Mouse (Mus musculus): ENCODE results near the gene Azin2. TPM values are rescaled to one million over a fixed set of nuclear protein-coding genes. Genes with fewer than 3 reads are reported as not detected.

Gene Azin2
- total and polyA plus RNA-seq, 2 experiments: 1.7 to 5.7 TPM

GRCm38 (mm10) chr4:128957155-128957911 is 4.9 kb downstream of the Azin2 start:
- TF ChIP-seq CTCF (IDR thresholded peaks at IDR 0.05; ENCODE audit: low read depth, low read length): peak; percentile 70; the same call in 1 of the 2 replicates
- no peak for TF ChIP-seq POLR2A (IDR thresholded peaks at IDR 0.05; ENCODE audit: extremely low read depth, insufficient read depth, low read length)
- Histone ChIP-seq H3K36me3 (ENCODE audit: control insufficient read depth, insufficient read depth, low read length) (no peaks in the 10 kb centered on the region), H3K4me3 (ENCODE audit: insufficient read depth, low read depth, low read length) (no peak overlapping the region), H3K79me2 (ENCODE audit: control insufficient read depth, insufficient read depth, low read length) (0 out of 2 replicates have a peak, but pooled peaks cover 3% of the 10 kb centered on the region), H3K27me3 (ENCODE audit: control insufficient read depth, insufficient read depth, low read length) (no peaks in the 10 kb centered on the region), H3K27ac (replicated peaks; ENCODE audit: insufficient read depth, low read depth, low read length) (no peak overlapping the region), H3K4me1 (ENCODE audit: control insufficient read depth, insufficient read depth, low read length) (0 out of 2 replicates have a peak, but pooled peaks cover 1% of the 10 kb centered on the region), H3K9ac (ENCODE audit: low read depth, low read length) (no peak overlapping the region)
- 53% methylated on average over 11 of the region's 11 CpGs for WGBS
- peak; percentile 67 for DNase-seq (ENCODE audit: extremely low read depth, low read depth, low spot score)

DNA sequence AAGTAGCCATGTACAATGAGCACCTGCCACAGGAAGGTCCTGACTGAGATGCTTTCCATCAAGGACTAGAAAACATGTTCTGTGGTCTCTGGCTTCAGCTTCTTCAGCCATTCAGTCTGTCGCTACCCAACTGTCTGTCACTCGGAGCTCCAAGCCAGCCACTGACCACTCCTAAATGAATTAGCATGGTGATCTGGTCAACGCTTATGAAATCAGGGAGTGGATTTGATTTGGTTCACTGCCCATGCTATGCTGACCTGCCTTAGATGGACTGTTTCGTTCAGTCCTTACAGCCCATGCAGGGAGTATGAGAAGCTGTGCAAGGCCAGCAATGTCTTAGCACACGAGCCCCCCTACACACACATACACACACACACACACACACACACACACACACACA is 8.4 kb downstream of the Azin2 start:
- Histone ChIP-seq H3K27me3 (ENCODE audit: control insufficient read depth, insufficient read depth, low read length) (no peaks in the 10 kb centered on the region), H3K9ac (ENCODE audit: low read depth, low read length) (no peak overlapping the region), H3K4me3 (ENCODE audit: insufficient read depth, low read depth, low read length) (no peak overlapping the region), H3K27ac (replicated peaks; ENCODE audit: insufficient read depth, low read depth, low read length) (no peak overlapping the region), H3K4me1 (ENCODE audit: control insufficient read depth, insufficient read depth, low read length) (peaks cover 4% of the 10 kb centered on the region), H3K79me2 (ENCODE audit: control insufficient read depth, insufficient read depth, low read length) (no peaks in the 10 kb centered on the region), H3K36me3 (ENCODE audit: control insufficient read depth, insufficient read depth, low read length) (no peaks in the 10 kb centered on the region)
- peak; percentile 79 for DNase-seq (ENCODE audit: extremely low read depth, low read depth, low spot score)
- WGBS: 33% methylated on average over 5 of the region's 5 CpGs
- TF ChIP-seq CTCF (IDR thresholded peaks at IDR 0.05; ENCODE audit: low read depth, low read length) (no peak), POLR2A (IDR thresholded peaks at IDR 0.05; ENCODE audit: extremely low read depth, insufficient read depth, low read length) (no peak)

DNA sequence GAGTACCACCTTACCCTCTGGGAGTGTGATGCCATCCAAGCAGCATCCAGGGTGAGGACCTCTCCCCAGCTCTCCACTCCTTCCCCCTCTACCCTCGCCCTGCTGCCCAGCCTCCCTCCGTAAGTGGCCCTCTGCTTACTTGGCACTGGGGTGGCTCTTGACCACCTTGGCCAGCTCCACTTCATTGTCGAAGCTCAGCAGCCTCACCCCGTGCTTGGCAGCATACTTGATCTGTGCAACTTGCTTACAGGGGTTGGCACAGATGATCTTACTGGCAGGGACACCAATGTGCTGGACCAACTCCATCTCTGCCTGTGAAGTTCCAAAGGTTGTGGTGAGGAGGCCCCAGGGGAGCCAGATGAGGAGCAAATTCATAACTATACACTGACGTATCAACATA is 11.8 kb downstream of the Azin2 start:
- Histone ChIP-seq H3K27ac (replicated peaks; ENCODE audit: insufficient read depth, low read depth, low read length) (no peak overlapping the region), H3K4me3 (ENCODE audit: insufficient read depth, low read depth, low read length) (no peak overlapping the region), H3K79me2 (ENCODE audit: control insufficient read depth, insufficient read depth, low read length) (no peaks in the 10 kb centered on the region), H3K9ac (ENCODE audit: low read depth, low read length) (no peak overlapping the region), H3K27me3 (ENCODE audit: control insufficient read depth, insufficient read depth, low read length) (no peaks in the 10 kb centered on the region), H3K4me1 (ENCODE audit: control insufficient read depth, insufficient read depth, low read length) (peaks cover 11% of the 10 kb centered on the region), H3K36me3 (ENCODE audit: control insufficient read depth, insufficient read depth, low read length) (no peaks in the 10 kb centered on the region)
- TF ChIP-seq POLR2A (IDR thresholded peaks at IDR 0.05; ENCODE audit: extremely low read depth, insufficient read depth, low read length): no peak
- no peak for TF ChIP-seq CTCF (IDR thresholded peaks at IDR 0.05; ENCODE audit: low read depth, low read length)
- peak; percentile 95 for DNase-seq (ENCODE audit: extremely low read depth, low read depth, low spot score)
- WGBS: 25% methylated on average over 5 of the region's 5 CpGs

GRCm38 (mm10) chr4:128949470-128950005 is 12.7 kb downstream of the Azin2 start:
- no peak for TF ChIP-seq POLR2A (IDR thresholded peaks at IDR 0.05; ENCODE audit: extremely low read depth, insufficient read depth, low read length)
- no peak for TF ChIP-seq CTCF (IDR thresholded peaks at IDR 0.05; ENCODE audit: low read depth, low read length)
- H3K4me1 ChIP-seq (ENCODE audit: control insufficient read depth, insufficient read depth, low read length): peaks cover 11% of the 10 kb centered on the region
- peak; percentile 35 for DNase-seq (ENCODE audit: extremely low read depth, low read depth, low spot score)

DNA sequence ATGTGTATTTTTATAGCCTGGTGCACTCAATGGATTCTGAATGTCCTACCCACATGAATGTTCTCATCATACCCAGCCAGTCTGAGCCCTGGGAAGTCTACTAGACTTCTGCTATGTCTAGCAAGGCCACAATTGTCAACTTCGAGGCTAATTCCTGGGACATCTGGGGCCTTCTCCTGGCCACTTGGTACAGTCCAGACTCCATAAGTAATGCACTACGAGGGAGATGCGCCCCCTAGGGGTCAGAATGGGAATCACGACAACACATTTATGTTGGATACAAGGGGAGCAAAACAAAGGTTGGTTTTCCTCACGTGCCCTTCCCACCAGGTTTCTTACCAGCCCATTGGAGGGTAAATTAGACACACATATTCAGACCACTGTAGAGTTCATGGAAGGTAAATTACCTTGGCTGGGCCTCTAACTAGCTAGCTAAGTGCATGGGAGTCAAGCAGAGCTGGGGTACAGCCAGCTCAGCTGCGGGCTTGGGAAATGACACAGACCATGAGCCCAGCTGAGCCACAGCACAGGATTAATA is 14.0 kb downstream of the Azin2 start:
- Histone ChIP-seq H3K79me2 (ENCODE audit: control insufficient read depth, insufficient read depth, low read length) (no peaks in the 10 kb centered on the region), H3K27ac (replicated peaks; ENCODE audit: insufficient read depth, low read depth, low read length) (no peak overlapping the region), H3K36me3 (ENCODE audit: control insufficient read depth, insufficient read depth, low read length) (no peaks in the 10 kb centered on the region), H3K4me1 (ENCODE audit: control insufficient read depth, insufficient read depth, low read length) (peaks cover 11% of the 10 kb centered on the region), H3K27me3 (ENCODE audit: control insufficient read depth, insufficient read depth, low read length) (no peaks in the 10 kb centered on the region), H3K9ac (ENCODE audit: low read depth, low read length) (no peak overlapping the region), H3K4me3 (ENCODE audit: insufficient read depth, low read depth, low read length) (no peak overlapping the region)
- TF ChIP-seq POLR2A (IDR thresholded peaks at IDR 0.05; ENCODE audit: extremely low read depth, insufficient read depth, low read length) (no peak), CTCF (IDR thresholded peaks at IDR 0.05; ENCODE audit: low read depth, low read length) (peak; percentile 56)
- WGBS: 34% methylated on average over 6 of the region's 6 CpGs
- no peak for DNase-seq (ENCODE audit: extremely low read depth, low read depth, low spot score)

More at GRCm38 (mm10) chr4:128949470-128950005, 12.7 kb downstream of the Azin2 start:
- WGBS: 53% methylated on average over 15 of the region's 15 CpGs
- Histone ChIP-seq H3K27ac (replicated peaks; ENCODE audit: insufficient read depth, low read depth, low read length) (no peak overlapping the region), H3K9ac (ENCODE audit: low read depth, low read length) (no peak overlapping the region), H3K36me3 (ENCODE audit: control insufficient read depth, insufficient read depth, low read length) (no peaks in the 10 kb centered on the region), H3K4me3 (ENCODE audit: insufficient read depth, low read depth, low read length) (no peak overlapping the region), H3K27me3 (ENCODE audit: control insufficient read depth, insufficient read depth, low read length) (no peaks in the 10 kb centered on the region), H3K79me2 (ENCODE audit: control insufficient read depth, insufficient read depth, low read length) (no peaks in the 10 kb centered on the region)
